Mouse (Mus musculus) MEL (cell line): ENCODE results near the gene Nans.

Source experiments
- CHD2 ChIP-seq: IDR thresholded peaks from 2 replicates; pipeline ENCODE4 v1.6.1; 2011; ENCODE audit warnings: low read length, improper control_type of control experiment
- CTCF ChIP-seq, 3 experiments: IDR thresholded peaks in 2 of 3; conservative IDR thresholded peaks in 1 of 3; 2 replicates each; pipeline ENCODE4 v1.5.1; 2011 to 2012; ENCODE audit warnings: low read length in 3 of 3, low read depth in 2 of 3, mild to moderate bottlenecking in 2 of 3, improper control_type of control experiment in 1 of 3, inconsistent platforms in 1 of 3, mixed read lengths in 1 of 3, moderate library complexity in 1 of 3; ENCODE audit not compliant: control insufficient read depth in 1 of 3, insufficient read depth in 1 of 3, poor library complexity in 1 of 3, severe bottlenecking in 1 of 3
- E2F4 ChIP-seq: IDR thresholded peaks from 2 replicates; pipeline ENCODE4 v1.6.1; 2011; ENCODE audit warnings: low read depth, low read length, improper control_type of control experiment, borderline replicate concordance
- MXI1 ChIP-seq: IDR thresholded peaks from 2 replicates; pipeline ENCODE4 v1.6.1; 2011; ENCODE audit warnings: mild to moderate bottlenecking, low read depth, low read length, improper control_type of control experiment
- NELFE ChIP-seq: IDR thresholded peaks from 2 replicates; pipeline ENCODE4 v1.6.1; 2011; ENCODE audit warnings: low read depth, low read length, improper control_type of control experiment
- POLR2A ChIP-seq, 2 experiments: IDR thresholded peaks; 2 replicates each; pipeline ENCODE4 v1.6.1; 2011 to 2012; ENCODE audit warnings: low read length in 2 of 2, mild to moderate bottlenecking in 2 of 2, control low read depth in 1 of 2, improper control_type of control experiment in 1 of 2, low read depth in 1 of 2, moderate library complexity in 1 of 2; ENCODE audit not compliant: control insufficient read depth in 1 of 2, insufficient read depth in 1 of 2, poor library complexity in 1 of 2
- TCF12 ChIP-seq: IDR thresholded peaks from 2 replicates; pipeline ENCODE4 v1.6.1; 2014; ENCODE audit warnings: low read depth, mild to moderate bottlenecking, inconsistent platforms, low read length, improper control_type of control experiment, moderate library complexity
- ZC3H11A ChIP-seq: IDR thresholded peaks from 2 replicates; pipeline ENCODE4 v1.6.1; 2012; ENCODE audit warnings: low read depth, mild to moderate bottlenecking, inconsistent platforms, low read length, improper control_type of control experiment
- ZMIZ1 ChIP-seq: IDR thresholded peaks from 2 replicates; pipeline ENCODE4 v1.6.1; 2012; ENCODE audit warnings: low read depth, mild to moderate bottlenecking, inconsistent platforms, low read length, improper control_type of control experiment, moderate library complexity

GRCm38 (mm10) chr4:46451758-46452480 is 37.1 kb upstream of the Nans start:
- TF ChIP-seq CTCF (IDR thresholded peaks at IDR 0.05 in 2 of 3, conservative IDR thresholded peaks at IDR 0.05 in 1 of 3; ENCODE audit: control insufficient read depth in 1 of 3, insufficient read depth in 1 of 3, low read depth in 2 of 3, low read length in 3 of 3, poor library complexity in 1 of 3, severe bottlenecking in 1 of 3) (no peak), TCF12 (no peak), E2F4 (no peak), ZC3H11A (no peak), NELFE (peak; percentile 8), MXI1 (no peak), POLR2A (IDR thresholded peaks at IDR 0.05; ENCODE audit: control insufficient read depth in 1 of 2, insufficient read depth in 1 of 2, low read depth in 1 of 2, low read length in 2 of 2, poor library complexity in 1 of 2) (no peak; a peak in 1 of 4 replicates), ZMIZ1 (no peak), CHD2 (no peak)
